Mouse (Mus musculus) left cerebral cortex, adult 18-20 months (tissue): ENCODE data around the gene Fos. TPM values are rescaled to one million over a fixed set of nuclear protein-coding genes. Genes with fewer than 3 reads are reported as not detected.
"Not testable (repeated sequence)": the region's sequence is repeated elsewhere in the genome, so short reads cannot be mapped to it uniquely, and the experiment has no call there.

Source experiments
- DNase-seq, 2 experiments: peaks; one replicate each; pipeline ENCODE4 v3.0.0; 2021 to 2022; ENCODE audit warnings: low spot score in 2 of 2, mixed read lengths in 1 of 2
- total RNA-seq, 2 experiments: library from RNA; stranded (reverse); gene quantifications; 2 replicates each; pipeline ENCODE4 v1.2.3; 2021

The Fos gene
- total RNA-seq, 2 experiments from 2014 or later, result 65.4 to 77.2 TPM

GRCm38 (mm10) chr12:85521101-85521500 lies 47.4 kb downstream of the Fos start:
- no peak for DNase-seq

- DNase-seq, result no peak
Measured at GRCm38 (mm10) chr12:85521673-85522072, 48.0 kb downstream of the Fos start.

GRCm38 (mm10) chr12:85522631-85523388 lies 49.1 kb downstream of the Fos start:
- DNase-seq, result no peak

- DNase-seq, result no peak
Measured at GRCm38 (mm10) chr12:85523421-85524192, 49.9 kb downstream of the Fos start.

DNA sequence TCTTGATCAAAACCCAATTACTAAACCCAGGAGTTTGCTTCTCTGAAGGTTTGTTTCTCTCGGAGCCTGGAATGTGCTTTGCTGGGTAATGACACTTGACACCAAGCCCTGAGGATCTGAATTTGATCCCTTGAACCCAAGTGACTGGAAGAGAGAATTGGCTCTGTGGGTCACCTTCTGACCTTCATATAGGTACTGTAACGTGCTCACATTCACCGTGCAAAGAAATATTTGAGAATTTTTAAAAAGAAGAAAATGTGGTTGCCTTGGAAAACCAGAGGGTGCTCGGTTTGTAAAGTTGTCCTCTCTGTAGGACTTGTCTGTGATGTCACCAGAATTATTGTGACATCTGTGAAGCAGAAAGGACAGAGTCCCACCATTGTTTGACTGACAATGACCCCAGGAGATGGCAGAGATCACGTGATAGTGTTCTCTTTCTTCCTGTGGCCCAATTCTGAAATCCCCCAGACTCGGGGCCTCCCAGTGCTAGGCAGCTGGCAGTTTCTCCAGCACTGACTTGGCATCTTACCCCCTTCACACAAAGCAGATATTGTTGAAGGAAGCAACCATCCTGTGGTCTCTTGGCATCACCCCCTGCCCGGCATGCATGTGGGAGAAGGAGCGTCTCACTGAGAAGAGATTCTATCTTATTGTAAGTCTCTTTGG lies 50.6 kb downstream of the Fos start:
- no peak for DNase-seq

DNA sequence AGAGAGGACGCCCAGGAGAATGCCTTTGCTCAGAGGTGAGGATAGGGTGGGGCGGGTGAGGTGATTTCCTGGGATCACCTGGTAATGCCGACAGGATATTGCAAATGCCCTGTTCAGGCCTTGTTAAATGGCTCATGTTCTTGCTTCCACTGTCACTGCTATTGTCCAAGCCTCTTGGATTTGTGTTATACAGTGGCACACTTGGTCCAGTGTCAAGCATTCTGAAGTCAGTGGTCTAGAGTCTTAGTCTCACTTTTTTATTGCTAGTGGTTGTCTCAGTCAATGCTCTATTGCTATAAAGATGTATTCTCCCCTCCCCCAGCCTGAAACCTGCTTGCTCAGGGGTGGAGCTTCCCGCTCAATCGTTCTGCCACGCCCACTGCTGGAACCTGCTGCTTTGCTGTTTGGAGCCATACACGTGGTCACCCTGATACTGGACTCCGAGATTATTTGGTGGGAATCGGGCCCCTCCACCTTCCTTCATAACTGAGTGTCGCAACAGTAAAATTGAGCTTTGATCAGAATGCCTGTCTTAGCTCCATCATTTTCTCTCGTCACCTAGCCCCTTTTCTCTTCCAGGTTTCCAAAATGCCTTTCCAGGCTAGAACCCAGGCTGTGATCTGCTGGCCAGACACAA lies 51.3 kb downstream of the Fos start:
- not testable (repeated sequence) for DNase-seq

Other genes with a start within 250 kb of the Fos start
- 10 to 100 TPM; 17.5 TPM for gene Mlh3, start 203.3 kb upstream of the Fos start, total RNA-seq
- gene Acyp1, start 185.5 kb upstream of the Fos start, total RNA-seq, result 10 to 100 TPM; 33.2 to 36.4 TPM
- gene Zc2hc1c, start 185.3 kb upstream of the Fos start, total RNA-seq, result 1 to 10 TPM; 2.3 to 2.8 TPM
- gene Nek9, start 134.5 kb upstream of the Fos start, total RNA-seq, result 10 to 100 TPM; 35.7 to 36.3 TPM
- gene Tmed10, start 99.0 kb upstream of the Fos start, total RNA-seq, result 100 to 1,000 TPM; 162 to 165 TPM
- 10 to 100 TPM; 74.8 to 77.6 TPM for gene Jdp2, start 125.1 kb downstream of the Fos start, total RNA-seq
- gene Batf, start 212.8 kb downstream of the Fos start, total RNA-seq, result under 1 TPM; 0.40 to 0.73 TPM